Mouse (Mus musculus): Measurements from ENCODE around the gene Strbp. TPM values are rescaled to one million over a fixed set of nuclear protein-coding genes. Genes with fewer than 3 reads are reported as not detected.
A peak's percentile ranks its signal among the peaks of the same experiment; 100 is the strongest.

Strbp gene
- polyA plus RNA-seq, 1 experiment = 49.5 TPM

DNA sequence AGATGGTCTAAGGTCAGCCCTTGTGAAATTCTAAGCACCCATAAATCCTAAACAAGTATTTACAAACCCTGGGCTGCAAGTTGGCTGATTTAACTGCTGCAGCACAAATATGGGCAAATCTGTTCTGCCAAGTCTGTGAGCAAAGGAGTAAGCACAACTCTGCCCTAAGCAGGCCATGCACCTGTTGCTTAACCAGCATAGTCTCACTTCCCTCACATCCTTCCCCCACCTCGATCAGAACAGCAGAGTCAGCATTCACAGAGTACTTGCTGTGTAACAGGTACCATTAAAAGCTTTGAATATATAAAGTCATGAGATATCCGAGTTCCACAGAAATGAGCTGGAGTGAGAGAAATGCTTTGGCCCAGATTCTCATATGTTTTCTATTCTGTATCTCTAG is 125.5 kb downstream of the Strbp start:
- H3K27me3 ChIP-seq (ENCODE audit: control insufficient read depth, insufficient read depth, low read length) = no peaks in the 10 kb centered on the region
- H3K4me3 ChIP-seq (replicated peaks; ENCODE audit: insufficient read depth, low read depth, low read length) = no peak overlapping the region
- TF ChIP-seq CTCF (IDR thresholded peaks at IDR 0.05; ENCODE audit: borderline replicate concordance, insufficient read depth, low read depth, low read length) (no peak), POLR2A (IDR thresholded peaks at IDR 0.05; ENCODE audit: borderline replicate concordance, insufficient read depth, low read length) (no peak)
- H3K27ac ChIP-seq (ENCODE audit: insufficient read depth, low read length) = no peak overlapping the region; the same call in 1 of the 2 replicates
- H3K4me1 ChIP-seq (ENCODE audit: control insufficient read depth, insufficient read depth, low read length) = peaks cover 34% of the 10 kb centered on the region
- WGBS = 83% methylated on average over 2 of the region's 2 CpGs
- no peak for DNase-seq

DNA sequence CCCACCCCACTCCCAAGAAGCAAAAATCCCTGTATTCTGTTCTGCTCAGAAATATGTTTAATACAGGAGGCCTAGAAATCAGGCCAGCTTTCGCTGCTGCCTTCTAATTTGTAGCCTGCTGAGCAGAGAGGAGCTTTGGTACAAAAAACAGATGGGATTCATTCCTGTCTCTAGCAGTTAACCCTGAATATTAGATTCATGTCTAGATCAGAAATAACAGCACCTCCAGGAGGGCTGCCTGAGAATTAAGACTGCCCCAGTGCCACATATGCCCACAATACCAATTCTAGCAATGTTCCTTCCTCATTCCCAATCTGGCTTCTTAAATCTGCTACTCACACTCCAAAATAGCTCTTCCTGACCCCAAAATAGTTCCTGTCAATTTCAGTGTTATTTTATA is 127.0 kb downstream of the Strbp start:
- TF ChIP-seq POLR2A (IDR thresholded peaks at IDR 0.05; ENCODE audit: borderline replicate concordance, insufficient read depth, low read length) = no peak
- peak; percentile 55 to 88 for DNase-seq
- H3K27me3 ChIP-seq (ENCODE audit: control insufficient read depth, insufficient read depth, low read length) = no peaks in the 10 kb centered on the region
- H3K4me3 ChIP-seq (replicated peaks; ENCODE audit: insufficient read depth, low read depth, low read length) = no peak overlapping the region
- peaks cover 34% of the 10 kb centered on the region for H3K4me1 ChIP-seq (ENCODE audit: control insufficient read depth, insufficient read depth, low read length)
- H3K27ac ChIP-seq (ENCODE audit: insufficient read depth, low read length) = no peak overlapping the region; the same call in 1 of the 2 replicates
- WGBS = 6% methylated on average over 1 of the region's 1 CpGs

DNA sequence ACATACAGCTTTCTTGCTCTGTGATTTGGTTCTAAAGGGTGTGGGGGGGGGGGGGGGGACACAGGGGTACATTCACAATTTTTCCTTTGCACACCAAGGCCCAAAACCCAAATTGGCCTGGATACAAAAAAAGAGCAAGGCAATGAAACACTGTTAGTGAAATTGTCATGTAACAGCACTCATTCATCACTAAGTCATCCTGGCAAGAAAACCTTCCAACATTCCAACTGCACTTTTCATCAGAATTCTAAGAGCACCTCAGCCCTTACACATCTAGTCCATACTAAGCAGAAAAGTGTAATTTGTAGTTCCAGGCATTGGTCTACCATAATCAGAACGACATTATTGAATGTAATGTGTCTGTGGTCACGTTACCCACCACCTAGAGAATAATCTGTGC is 131.5 kb downstream of the Strbp start:
- TF ChIP-seq POLR2A (IDR thresholded peaks at IDR 0.05; ENCODE audit: borderline replicate concordance, insufficient read depth, low read length) = no peak
- no peak for TF ChIP-seq CTCF (IDR thresholded peaks at IDR 0.05; ENCODE audit: borderline replicate concordance, insufficient read depth, low read depth, low read length)
- H3K27ac ChIP-seq (ENCODE audit: insufficient read depth, low read length) = no peak overlapping the region
- DNase-seq = no peak
- no peaks in the 10 kb centered on the region for H3K27me3 ChIP-seq (ENCODE audit: control insufficient read depth, insufficient read depth, low read length)
- 96% methylated on average over 2 of the region's 2 CpGs for WGBS
- H3K4me1 ChIP-seq (ENCODE audit: control insufficient read depth, insufficient read depth, low read length) = peaks cover 25% of the 10 kb centered on the region
- H3K4me3 ChIP-seq (replicated peaks; ENCODE audit: insufficient read depth, low read depth, low read length) = no peak overlapping the region

DNA sequence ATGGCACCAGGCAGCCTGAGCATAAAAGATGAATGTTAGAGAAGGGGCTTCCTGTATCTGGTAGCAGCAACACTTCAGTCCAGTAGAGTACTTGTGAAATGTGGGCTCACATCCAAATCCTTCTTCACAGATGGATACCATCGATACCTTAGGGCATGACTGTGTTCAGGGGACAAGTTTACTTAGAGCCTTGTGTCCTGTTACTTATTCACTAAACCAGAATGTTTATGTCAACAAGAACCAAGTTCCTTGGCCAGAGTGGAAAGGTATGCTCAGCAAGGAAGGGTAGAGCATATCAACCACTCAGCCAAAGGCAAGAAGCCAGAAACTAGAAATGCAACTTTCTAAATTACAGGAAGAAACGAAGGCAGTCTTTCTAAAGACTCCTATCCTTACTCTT is 133.0 kb downstream of the Strbp start:
- TF ChIP-seq CTCF (IDR thresholded peaks at IDR 0.05; ENCODE audit: borderline replicate concordance, insufficient read depth, low read depth, low read length) (no peak), POLR2A (IDR thresholded peaks at IDR 0.05; ENCODE audit: borderline replicate concordance, insufficient read depth, low read length) (no peak)
- H3K27ac ChIP-seq (ENCODE audit: insufficient read depth, low read length) = no peak overlapping the region
- no peak overlapping the region for H3K4me3 ChIP-seq (replicated peaks; ENCODE audit: insufficient read depth, low read depth, low read length)
- no peaks in the 10 kb centered on the region for H3K27me3 ChIP-seq (ENCODE audit: control insufficient read depth, insufficient read depth, low read length)
- no peak for DNase-seq
- WGBS = 52% methylated on average over 2 of the region's 2 CpGs
- H3K4me1 ChIP-seq (ENCODE audit: control insufficient read depth, insufficient read depth, low read length) = peaks cover 17% of the 10 kb centered on the region

DNA sequence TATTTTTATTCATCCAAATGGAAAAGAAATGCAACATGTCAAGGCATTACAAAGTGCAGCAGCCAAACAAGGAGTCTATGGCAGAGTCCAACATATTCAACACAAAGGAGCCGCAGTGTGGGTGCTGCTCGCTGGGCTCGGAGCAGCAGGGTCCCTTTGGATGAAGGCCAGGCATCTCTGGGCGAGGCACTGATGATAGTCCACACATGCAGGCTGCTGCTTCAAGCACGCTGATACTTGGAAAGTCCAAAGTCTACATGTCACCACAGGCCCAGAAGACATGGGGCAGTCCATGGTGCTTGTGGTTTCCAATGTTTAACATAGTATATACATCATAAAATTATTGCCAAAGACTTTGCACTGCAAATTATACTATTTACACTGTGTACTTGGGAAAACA is 133.8 kb downstream of the Strbp start:
- H3K4me3 ChIP-seq (replicated peaks; ENCODE audit: insufficient read depth, low read depth, low read length) = no peak overlapping the region
- H3K27ac ChIP-seq (ENCODE audit: insufficient read depth, low read length) = no peak overlapping the region
- 10% methylated on average over 5 of the region's 5 CpGs for WGBS
- H3K27me3 ChIP-seq (ENCODE audit: control insufficient read depth, insufficient read depth, low read length) = no peaks in the 10 kb centered on the region
- DNase-seq = peak in 1 of 2 experiments; percentile 27
- no peak for TF ChIP-seq CTCF (IDR thresholded peaks at IDR 0.05; ENCODE audit: borderline replicate concordance, insufficient read depth, low read depth, low read length)
- no peak for TF ChIP-seq POLR2A (IDR thresholded peaks at IDR 0.05; ENCODE audit: borderline replicate concordance, insufficient read depth, low read length)
- peaks cover 10% of the 10 kb centered on the region for H3K4me1 ChIP-seq (ENCODE audit: control insufficient read depth, insufficient read depth, low read length)

DNA sequence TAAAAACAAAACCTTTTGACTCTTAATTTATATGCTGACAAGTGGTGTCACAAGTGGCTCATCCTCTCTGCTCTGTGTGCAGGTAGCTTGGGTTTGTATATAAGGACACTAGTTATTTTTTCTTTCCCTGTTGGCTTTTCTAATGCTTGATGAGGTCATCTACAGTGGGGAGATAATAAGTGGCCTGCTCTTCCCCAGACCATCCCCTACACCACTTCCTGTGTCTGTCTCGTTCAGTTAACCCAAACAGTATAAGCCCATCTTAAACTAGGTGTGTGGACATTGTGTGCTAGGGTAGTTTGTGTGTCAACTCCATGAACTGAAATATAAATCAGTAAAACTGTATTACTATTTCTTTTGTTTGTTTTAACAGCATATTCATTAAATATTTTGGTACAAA is 137.6 kb downstream of the Strbp start:
- WGBS = 94% methylated on average over 1 of the region's 1 CpGs
- no peak overlapping the region for H3K4me3 ChIP-seq (replicated peaks; ENCODE audit: insufficient read depth, low read depth, low read length)
- H3K4me1 ChIP-seq (ENCODE audit: control insufficient read depth, insufficient read depth, low read length) = peaks cover 3% of the 10 kb centered on the region; the same call in 1 of the 2 replicates
- TF ChIP-seq CTCF (IDR thresholded peaks at IDR 0.05; ENCODE audit: borderline replicate concordance, insufficient read depth, low read depth, low read length) (no peak), POLR2A (IDR thresholded peaks at IDR 0.05; ENCODE audit: borderline replicate concordance, insufficient read depth, low read length) (no peak)
- H3K27me3 ChIP-seq (ENCODE audit: control insufficient read depth, insufficient read depth, low read length) = no peaks in the 10 kb centered on the region
- H3K27ac ChIP-seq (ENCODE audit: insufficient read depth, low read length) = no peak overlapping the region
- no peak for DNase-seq

DNA sequence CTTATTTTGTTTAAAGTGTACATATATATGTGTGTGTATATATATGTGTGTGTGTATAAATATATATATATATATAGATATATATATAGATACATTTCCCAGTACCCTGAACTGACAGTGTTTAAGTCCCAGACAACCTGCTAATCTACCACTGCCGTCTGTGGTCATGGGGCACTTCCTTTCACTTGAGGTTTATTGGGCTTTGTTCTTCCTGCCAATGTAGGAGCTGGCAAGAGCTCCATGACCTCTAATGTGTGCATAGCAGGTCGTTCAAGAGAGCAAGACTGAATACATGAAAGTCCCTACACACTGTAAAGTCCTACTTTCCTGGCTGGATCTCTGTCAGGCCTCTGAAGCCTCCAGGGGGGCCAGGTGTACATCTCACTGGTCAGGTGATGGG is 138.1 kb downstream of the Strbp start:
- TF ChIP-seq CTCF (IDR thresholded peaks at IDR 0.05; ENCODE audit: borderline replicate concordance, insufficient read depth, low read depth, low read length) (no peak), POLR2A (IDR thresholded peaks at IDR 0.05; ENCODE audit: borderline replicate concordance, insufficient read depth, low read length) (no peak)
- peaks cover 3% of the 10 kb centered on the region; the same call in 1 of the 2 replicates for H3K4me1 ChIP-seq (ENCODE audit: control insufficient read depth, insufficient read depth, low read length)
- H3K27me3 ChIP-seq (ENCODE audit: control insufficient read depth, insufficient read depth, low read length) = no peaks in the 10 kb centered on the region
- no peak overlapping the region for H3K4me3 ChIP-seq (replicated peaks; ENCODE audit: insufficient read depth, low read depth, low read length)
- no peak for DNase-seq
- H3K27ac ChIP-seq (ENCODE audit: insufficient read depth, low read length) = no peak overlapping the region
- WGBS = 21% methylated on average over 2 of the region's 2 CpGs

DNA sequence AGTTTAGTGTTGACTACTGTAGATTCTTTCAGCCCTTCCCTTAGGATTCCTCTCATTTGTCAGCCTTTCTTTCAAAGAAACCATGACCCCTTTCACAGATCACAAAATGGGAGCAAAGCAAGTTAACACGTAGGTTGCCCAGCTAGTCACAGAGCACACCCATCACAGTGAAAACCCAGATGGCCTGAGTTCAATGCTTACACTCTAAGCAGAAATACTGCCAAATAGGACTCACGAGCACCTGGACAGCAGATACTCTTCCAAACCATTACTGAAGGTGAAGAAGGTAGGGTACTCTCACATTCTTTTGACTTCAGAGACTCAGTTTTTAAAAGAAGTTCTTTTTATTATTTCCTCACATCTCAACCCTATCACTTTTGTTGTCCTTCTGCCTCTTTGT is 147.3 kb downstream of the Strbp start:
- 11% methylated on average over 2 of the region's 2 CpGs for WGBS
- TF ChIP-seq POLR2A (IDR thresholded peaks at IDR 0.05; ENCODE audit: borderline replicate concordance, insufficient read depth, low read length) = no peak
- no peak for TF ChIP-seq CTCF (IDR thresholded peaks at IDR 0.05; ENCODE audit: borderline replicate concordance, insufficient read depth, low read depth, low read length)
- DNase-seq = peak in 1 of 2 experiments; percentile 62
- peaks cover 12% of the 10 kb centered on the region for H3K4me1 ChIP-seq (ENCODE audit: control insufficient read depth, insufficient read depth, low read length)
- no peak overlapping the region for H3K4me3 ChIP-seq (replicated peaks; ENCODE audit: insufficient read depth, low read depth, low read length)
- no peaks in the 10 kb centered on the region for H3K27me3 ChIP-seq (ENCODE audit: control insufficient read depth, insufficient read depth, low read length)
- H3K27ac ChIP-seq (ENCODE audit: insufficient read depth, low read length) = no peak overlapping the region

Measured in cerebellum, adult 2 months (tissue).